Mouse (Mus musculus) left cerebral cortex, postnatal 4 days (tissue): ENCODE data around the gene Gbp8. TPM values are rescaled to one million over a fixed set of nuclear protein-coding genes. Genes with fewer than 3 reads are reported as not detected.
"Not testable (repeated sequence)": the region's sequence is repeated elsewhere in the genome, so short reads cannot be mapped to it uniquely, and the experiment has no call there.

Source experiments
- DNase-seq: peaks from one replicate; pipeline ENCODE4 v3.0.0-alpha.2; 2022
- intact Hi-C: fragments of 180-260 bp; cut with DNase I; formaldehyde crosslinking; loops from one replicate; pipeline ENCODE4 v1.15.1; 2025
- total RNA-seq, 2 experiments: library from RNA; stranded (reverse); gene quantifications; 2 replicates each; pipeline ENCODE4 v1.2.3; 2021

The Gbp8 gene
- total RNA-seq, 2 experiments from 2014 or later = 0.22 to 0.34 TPM

GRCm38 (mm10) chr5:105062403-105062802 is 76.9 kb downstream of the Gbp8 start:
- intact Hi-C loops, DNase-seq: not testable (repeated sequence)

GRCm38 (mm10) chr5:105060224-105060623 is 79.1 kb downstream of the Gbp8 start:
- intact Hi-C loops = no loop called here
- DNase-seq = no peak

GRCm38 (mm10) chr5:105055279-105055678 is 84.1 kb downstream of the Gbp8 start:
- intact Hi-C loops = no loop called here
- no peak for DNase-seq

- intact Hi-C loops, DNase-seq: not testable (repeated sequence)
Measured at GRCm38 (mm10) chr5:105053471-105054169, 85.7 kb downstream of the Gbp8 start.

GRCm38 (mm10) chr5:105032362-105032761 is 107.0 kb downstream of the Gbp8 start:
- intact Hi-C loops = no loop called here
- DNase-seq = peak; percentile 9

- intact Hi-C loops = no loop called here
- DNase-seq = no peak
Measured at GRCm38 (mm10) chr5:105012551-105012950, 126.8 kb downstream of the Gbp8 start.

- intact Hi-C loops = no loop called here
Measured at GRCm38 (mm10) chr5:105011570-105011969, 127.8 kb downstream of the Gbp8 start.

GRCm38 (mm10) chr5:105010376-105010775 is 129.0 kb downstream of the Gbp8 start:
- intact Hi-C loops = no loop called here

More at GRCm38 (mm10) chr5:105011570-105011969, 127.8 kb downstream of the Gbp8 start:
- DNase-seq = no peak

GRCm38 (mm10) chr5:104989411-104989810 is 149.9 kb downstream of the Gbp8 start:
- DNase-seq = no peak
- intact Hi-C loops = no loop called here

More at GRCm38 (mm10) chr5:105010376-105010775, 129.0 kb downstream of the Gbp8 start:
- DNase-seq = no peak

- intact Hi-C loops = no loop called here
- DNase-seq = no peak
Measured at GRCm38 (mm10) chr5:104988000-104988399, 151.3 kb downstream of the Gbp8 start.

GRCm38 (mm10) chr5:104986706-104987105 is 152.6 kb downstream of the Gbp8 start:
- peak; percentile 7 for DNase-seq

GRCm38 (mm10) chr5:104982535-104982934 is 156.8 kb downstream of the Gbp8 start, which contains the start of gene Abcg3:
Gene Abcg3, minus strand, starts transcription at chr5:104982718.
- intact Hi-C loops = no loop called here
- DNase-seq = no peak

More at GRCm38 (mm10) chr5:104986706-104987105, 152.6 kb downstream of the Gbp8 start:
- intact Hi-C loops = no loop called here

- intact Hi-C loops = no loop called here
- DNase-seq = no peak
Measured at GRCm38 (mm10) chr5:104979040-104979513, 160.3 kb downstream of the Gbp8 start.

Other genes starting within 250 kb of the Gbp8 start
- gene Abcg3, start 156.8 kb downstream of the Gbp8 start, total RNA-seq = under 1 TPM in 1 of 2 experiments, not detected in 1; 0.20 TPM
- gene Gbp9, start within 50 bp of the Gbp8 start, total RNA-seq = 1 to 10 TPM; 1.9 to 2.8 TPM
- 1 to 10 TPM; 1.3 TPM for gene Gbp4, start within 50 bp of the Gbp8 start, total RNA-seq
- gene Gbp10, start 100.0 kb upstream of the Gbp8 start, total RNA-seq = not detected
- under 1 TPM in 1 of 2 experiments, not detected in 1; 0.14 TPM for gene Gm43302, start 154.2 kb upstream of the Gbp8 start, total RNA-seq
- gene Gbp6, start 154.2 kb upstream of the Gbp8 start, total RNA-seq = 1 to 10 TPM; 1.0 to 1.5 TPM